Mouse (Mus musculus) limb, embryonic 12.5 days (tissue): ENCODE results near the gene Nr1h3. TPM values are rescaled to one million over a fixed set of nuclear protein-coding genes. Genes with fewer than 3 reads are reported as not detected.
"Not testable (repeated sequence)": the region's sequence is repeated elsewhere in the genome, so short reads cannot be mapped to it uniquely, and the experiment has no call there.

ENCODE experiments used
- ATAC-seq: fragments of 200-750 bp; cut with Nextera tagmentation; 2 replicates; pipeline ENCODE4 v1.8.0; 2017; ENCODE audit warnings: low read depth, moderate TSS enrichment; ENCODE audit not compliant: insufficient number of reproducible peaks, insufficient read depth, low FRiP score, low TSS enrichment
- H3K27ac ChIP-seq: fragments of 300-500 bp; sonication (generic); 2 replicates; pipeline ENCODE4 v1.5.1; 2016; ENCODE audit warnings: mild to moderate bottlenecking, moderate library complexity
- H3K27me3 ChIP-seq: fragments of 300-500 bp; sonication (generic); 2 replicates; pipeline ENCODE4 v1.6.1; 2016; ENCODE audit warnings: mild to moderate bottlenecking, moderate library complexity
- H3K36me3 ChIP-seq: fragments of 300-500 bp; sonication (generic); 2 replicates; pipeline ENCODE4 v1.6.1; 2016; ENCODE audit warnings: mild to moderate bottlenecking, moderate library complexity
- H3K4me1 ChIP-seq: fragments of 300-500 bp; sonication (generic); replicated peaks from 2 replicates; pipeline ENCODE4 v1.6.1; 2016
- H3K4me2 ChIP-seq: fragments of 300-500 bp; sonication (generic); 2 replicates; pipeline ENCODE4 v1.6.1; 2016; ENCODE audit warnings: mild to moderate bottlenecking, moderate library complexity
- H3K4me3 ChIP-seq: fragments of 300-500 bp; sonication (generic); replicated peaks from 2 replicates; pipeline ENCODE4 v1.5.1; 2016; ENCODE audit warnings: mild to moderate bottlenecking
- H3K9ac ChIP-seq: fragments of 300-500 bp; sonication (generic); replicated peaks from 2 replicates; pipeline ENCODE4 v1.6.1; 2016; ENCODE audit warnings: mild to moderate bottlenecking, moderate library complexity
- H3K9me3 ChIP-seq: fragments of 300-500 bp; sonication (generic); 2 replicates; pipeline ENCODE4 v1.6.1; 2016; ENCODE audit warnings: mild to moderate bottlenecking, moderate library complexity
- WGBS: fragments of 180-500 bp; shearing (Covaris S2); methylation state at CpG from one replicate; pipeline ENCODE4 v1.1.7; 2016; 5-methylcytosine and 5-hydroxymethylcytosine counted together
- polyA plus RNA-seq: library from polyadenylated mRNA; unstranded; fragments of >200 nt; fragmentation: Nextera tagmentation; extraction: Ambion mirVana; gene quantifications from 2 replicates; pipeline ENCODE4 v1.2.1, GENCODE M21; 2016

Gene Nr1h3
- polyA plus RNA-seq: 1.9 and 2.0 TPM in 2 replicates

DNA sequence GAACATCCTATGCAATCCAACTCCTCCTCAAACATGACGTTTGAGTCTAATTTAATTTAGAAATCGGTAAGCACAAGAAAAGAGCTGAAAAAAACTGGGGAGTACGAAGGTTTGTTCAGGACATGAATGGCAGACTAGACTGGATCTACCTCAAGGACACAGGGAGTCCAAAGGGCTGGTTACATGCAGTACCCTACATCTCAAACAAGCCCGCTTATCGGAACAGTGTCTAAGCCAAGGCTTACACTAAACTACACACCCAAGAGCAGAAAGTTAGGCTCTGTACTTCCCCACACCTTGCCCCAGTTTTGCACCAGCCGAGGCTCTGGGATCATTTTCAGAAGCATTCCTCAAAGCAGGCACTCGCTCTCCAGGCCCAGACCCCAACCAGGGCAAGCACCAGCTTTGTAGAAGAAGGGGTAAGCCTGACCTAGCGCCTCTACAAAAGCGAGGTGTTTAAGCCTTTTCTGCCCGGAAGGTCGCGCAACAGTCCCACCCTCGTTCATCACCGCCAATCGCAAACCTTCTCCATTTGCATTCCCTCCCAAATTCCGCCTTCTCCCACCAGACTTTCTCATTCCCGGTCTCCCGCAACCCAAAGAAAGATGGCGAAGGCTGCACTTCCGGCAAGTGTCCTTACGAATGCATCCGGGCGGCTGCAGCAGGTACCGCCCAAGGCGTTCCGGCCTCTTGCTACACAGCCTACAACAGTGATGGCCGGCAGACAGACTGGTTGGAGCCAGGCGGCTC, at the start of gene Nr1h3, which contains the start of gene Acp2:
TSS of gene Nr1h3 (minus strand) at position 613 of the 750 bp plus-strand sequence.
TSS of gene Acp2 (plus strand) at position 664 of the 750 bp plus-strand sequence.
- H3K36me3 ChIP-seq: peaks cover 27% of the 10 kb centered on the region
- peak within 1 kb of the TSS; percentile 78 for H3K4me3 ChIP-seq
- H3K4me2 ChIP-seq: peak within 1 kb of the TSS; percentile 76
- H3K9me3 ChIP-seq: no peaks in the 10 kb centered on the region
- 4% methylated on average over 28 of the region's 28 CpGs for WGBS
- 0 out of 2 replicates have a peak, but pooled peaks cover 3% of the 10 kb centered on the region for H3K27me3 ChIP-seq
- H3K27ac ChIP-seq: peak within 1 kb of the TSS; percentile 95
- H3K4me1 ChIP-seq: peaks cover 17% of the 10 kb centered on the region
- peak; percentile 97 for ATAC-seq
- peak within 1 kb of the TSS; percentile 87 for H3K9ac ChIP-seq

DNA sequence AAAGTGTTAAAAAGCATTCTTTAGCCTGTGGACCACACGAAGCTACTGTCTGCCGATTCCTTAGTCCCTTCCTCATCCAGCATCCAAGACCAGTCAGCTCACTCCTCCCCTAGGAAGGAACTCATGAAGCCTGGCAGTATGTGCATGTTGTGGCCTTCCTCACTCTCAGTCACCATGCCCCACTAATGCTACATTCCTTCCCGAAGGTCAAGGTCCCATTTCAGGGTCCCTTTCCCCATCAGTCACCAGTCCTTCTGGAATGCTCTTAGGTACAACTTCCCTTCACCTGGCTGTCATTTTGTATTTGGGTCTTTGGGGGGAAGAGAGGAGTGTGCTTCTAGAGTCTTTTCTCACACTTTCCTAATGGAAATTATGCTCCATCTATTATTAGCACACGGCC, 49.4 kb upstream of the Nr1h3 start:
- no peak overlapping the region for H3K4me3 ChIP-seq
- H3K4me2 ChIP-seq: no peak overlapping the region
- peaks cover 21% of the 10 kb centered on the region for H3K4me1 ChIP-seq
- H3K9me3 ChIP-seq: no peaks in the 10 kb centered on the region
- no peak overlapping the region for H3K27ac ChIP-seq
- ATAC-seq: no peak
- no peaks in the 10 kb centered on the region for H3K36me3 ChIP-seq
- WGBS: 76% methylated on average over 4 of the region's 4 CpGs
- no peak overlapping the region for H3K9ac ChIP-seq
- peaks cover 24% of the 10 kb centered on the region for H3K27me3 ChIP-seq

DNA sequence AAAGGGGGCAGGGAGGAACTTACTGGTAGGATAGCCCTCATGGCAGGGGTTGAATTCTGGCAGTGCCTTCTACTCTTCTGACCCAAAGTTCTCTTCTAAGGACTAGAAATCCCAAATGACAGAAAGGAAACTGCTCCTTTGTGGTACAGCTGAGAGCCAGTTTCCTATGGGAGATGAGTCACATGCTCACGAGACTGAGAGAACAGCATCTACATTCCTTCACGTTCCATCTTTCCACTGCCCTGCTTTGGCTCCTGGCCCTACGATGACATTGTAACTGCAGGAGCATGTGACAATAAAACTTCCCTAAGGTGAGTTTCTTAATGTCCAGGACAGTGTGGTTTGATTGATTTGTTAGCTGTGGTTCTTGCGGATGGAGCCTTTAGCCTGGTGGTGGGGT, 45.7 kb upstream of the Nr1h3 start:
- no peak overlapping the region for H3K4me3 ChIP-seq
- no peak for ATAC-seq
- 91% methylated on average over 4 of the region's 4 CpGs for WGBS
- H3K9ac ChIP-seq: no peak overlapping the region
- H3K36me3 ChIP-seq: no peaks in the 10 kb centered on the region
- no peaks in the 10 kb centered on the region for H3K27me3 ChIP-seq
- no peaks in the 10 kb centered on the region for H3K4me1 ChIP-seq
- no peak overlapping the region for H3K4me2 ChIP-seq
- no peak overlapping the region for H3K27ac ChIP-seq
- H3K9me3 ChIP-seq: no peaks in the 10 kb centered on the region

DNA sequence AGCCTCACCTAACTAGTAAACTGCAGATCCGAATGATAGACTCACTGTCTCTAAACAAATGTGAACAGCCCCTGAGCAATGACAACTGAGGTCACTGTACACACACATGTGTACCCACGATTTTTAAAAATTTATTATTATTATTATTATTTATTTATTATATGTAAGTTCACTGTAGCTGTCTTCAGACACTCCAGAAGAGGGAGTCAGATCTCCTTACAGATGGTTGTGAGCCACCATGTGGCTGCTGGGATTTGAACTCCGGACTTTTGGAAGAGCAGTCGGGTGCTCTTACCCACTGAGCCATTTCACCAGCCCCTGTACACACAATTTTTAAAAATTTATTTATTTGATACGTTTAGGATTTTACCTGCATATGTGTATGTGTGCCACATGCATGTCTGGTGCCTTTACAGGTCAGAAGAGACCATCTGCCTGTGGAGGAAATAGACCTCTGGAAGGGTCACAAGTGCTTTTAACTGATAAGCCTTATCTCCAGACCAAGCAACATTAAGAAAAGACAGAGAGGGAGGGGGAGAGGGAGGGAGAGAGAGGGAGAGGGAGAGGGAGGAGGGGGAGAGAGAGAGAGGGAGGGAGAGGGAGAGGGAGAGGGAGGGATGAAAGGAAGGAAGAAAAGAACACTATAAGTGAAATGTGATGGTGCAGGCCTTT, 42.1 kb upstream of the Nr1h3 start:
- H3K4me1 ChIP-seq: no peaks in the 10 kb centered on the region
- H3K27ac ChIP-seq: no peak overlapping the region
- WGBS: 77% methylated on average over 5 of the region's 5 CpGs
- no peak overlapping the region for H3K9ac ChIP-seq
- no peak overlapping the region for H3K4me2 ChIP-seq
- ATAC-seq: no peak
- H3K4me3 ChIP-seq: no peak overlapping the region
- H3K27me3 ChIP-seq: no peaks in the 10 kb centered on the region
- no peaks in the 10 kb centered on the region for H3K9me3 ChIP-seq
- no peaks in the 10 kb centered on the region for H3K36me3 ChIP-seq

DNA sequence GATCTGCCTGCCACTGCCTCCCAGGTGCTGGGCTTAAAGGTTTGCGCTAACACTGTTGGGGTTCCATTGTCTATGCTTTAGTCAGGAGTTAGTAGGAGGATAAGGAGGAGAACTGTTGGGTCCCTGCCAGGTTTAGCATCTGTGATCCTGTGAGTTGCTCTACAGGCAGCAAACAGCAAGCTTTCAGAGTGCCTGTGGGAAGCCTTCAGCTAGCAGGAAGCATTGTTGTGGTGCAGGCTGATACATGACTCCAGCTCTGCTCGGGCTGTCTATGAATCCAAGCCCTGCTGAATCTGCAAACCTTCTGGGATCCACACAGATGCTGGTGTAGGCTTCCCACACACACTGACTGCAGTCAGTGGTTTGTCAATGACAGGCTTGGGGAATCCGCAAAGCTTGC, 40.8 kb upstream of the Nr1h3 start:
- Histone ChIP-seq H3K36me3 (no peaks in the 10 kb centered on the region), H3K4me2 (no peak overlapping the region), H3K9ac (no peak overlapping the region), H3K27ac (no peak overlapping the region), H3K9me3 (no peaks in the 10 kb centered on the region), H3K27me3 (no peaks in the 10 kb centered on the region), H3K4me3 (no peak overlapping the region), H3K4me1 (no peaks in the 10 kb centered on the region)
- 61% methylated on average over 3 of the region's 3 CpGs for WGBS
- ATAC-seq: no peak

DNA sequence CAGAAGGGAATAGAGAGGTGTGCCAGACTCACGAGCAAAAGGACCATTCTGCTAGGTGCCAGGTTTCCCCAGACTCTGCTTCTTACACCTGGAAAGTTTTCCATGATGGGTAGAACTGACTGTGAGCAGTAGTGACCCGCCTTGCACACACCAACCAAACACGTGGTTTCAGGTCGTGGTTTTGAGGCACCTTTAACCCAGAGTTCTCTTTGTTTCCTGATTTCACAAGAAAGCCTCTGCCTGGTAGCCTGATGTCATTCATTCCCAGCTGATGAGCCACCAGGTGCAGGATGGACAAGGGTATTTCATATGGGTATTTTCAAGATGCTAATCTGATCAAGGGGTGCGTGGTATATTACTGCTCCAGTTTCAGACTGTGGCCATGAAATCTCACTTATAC, 39.9 kb upstream of the Nr1h3 start:
- Histone ChIP-seq H3K27ac (no peak overlapping the region), H3K27me3 (no peaks in the 10 kb centered on the region), H3K4me1 (no peaks in the 10 kb centered on the region), H3K9me3 (no peaks in the 10 kb centered on the region), H3K36me3 (no peaks in the 10 kb centered on the region), H3K4me3 (no peak overlapping the region), H3K9ac (no peak overlapping the region), H3K4me2 (no peak overlapping the region)
- WGBS: 64% methylated on average over 5 of the region's 5 CpGs
- ATAC-seq: no peak

DNA sequence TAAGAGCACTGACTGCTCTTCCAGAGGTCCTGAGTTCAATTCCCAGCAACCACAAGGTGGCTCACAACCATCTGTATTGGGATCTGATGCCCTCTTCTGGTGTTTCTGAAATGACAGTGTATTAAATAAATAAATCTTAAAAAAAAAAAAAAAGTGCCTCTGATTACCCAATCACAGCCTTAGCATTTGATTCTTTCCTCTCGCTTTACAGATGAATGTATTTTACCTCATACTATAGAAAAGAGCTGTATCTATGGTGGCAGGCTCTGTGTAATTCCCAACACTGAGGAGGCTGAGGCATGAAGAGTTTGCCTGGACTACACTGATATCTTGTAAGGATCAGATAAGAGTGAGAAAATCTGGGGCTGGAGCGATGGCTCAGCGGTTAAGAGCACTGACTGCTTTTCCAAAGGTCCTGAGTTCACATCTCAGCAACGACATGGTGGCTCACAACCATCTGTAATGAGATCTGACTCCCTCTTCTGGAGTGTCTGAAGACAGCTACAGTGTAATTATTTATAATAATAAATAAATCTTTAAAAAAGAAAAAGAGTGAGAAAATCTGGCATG, 35.0 kb upstream of the Nr1h3 start:
- not testable (repeated sequence) for H3K4me1 ChIP-seq, H3K36me3 ChIP-seq, H3K27me3 ChIP-seq, ATAC-seq, H3K9me3 ChIP-seq
- 21% methylated on average over 4 of the region's 4 CpGs for WGBS
- Histone ChIP-seq H3K4me2 (peak overlapping the region; percentile 78), H3K27ac (peak overlapping the region; percentile 93), H3K9ac (peak overlapping the region; percentile 55; the same call in 1 of the 2 replicates), H3K4me3 (peak overlapping the region; percentile 60)

DNA sequence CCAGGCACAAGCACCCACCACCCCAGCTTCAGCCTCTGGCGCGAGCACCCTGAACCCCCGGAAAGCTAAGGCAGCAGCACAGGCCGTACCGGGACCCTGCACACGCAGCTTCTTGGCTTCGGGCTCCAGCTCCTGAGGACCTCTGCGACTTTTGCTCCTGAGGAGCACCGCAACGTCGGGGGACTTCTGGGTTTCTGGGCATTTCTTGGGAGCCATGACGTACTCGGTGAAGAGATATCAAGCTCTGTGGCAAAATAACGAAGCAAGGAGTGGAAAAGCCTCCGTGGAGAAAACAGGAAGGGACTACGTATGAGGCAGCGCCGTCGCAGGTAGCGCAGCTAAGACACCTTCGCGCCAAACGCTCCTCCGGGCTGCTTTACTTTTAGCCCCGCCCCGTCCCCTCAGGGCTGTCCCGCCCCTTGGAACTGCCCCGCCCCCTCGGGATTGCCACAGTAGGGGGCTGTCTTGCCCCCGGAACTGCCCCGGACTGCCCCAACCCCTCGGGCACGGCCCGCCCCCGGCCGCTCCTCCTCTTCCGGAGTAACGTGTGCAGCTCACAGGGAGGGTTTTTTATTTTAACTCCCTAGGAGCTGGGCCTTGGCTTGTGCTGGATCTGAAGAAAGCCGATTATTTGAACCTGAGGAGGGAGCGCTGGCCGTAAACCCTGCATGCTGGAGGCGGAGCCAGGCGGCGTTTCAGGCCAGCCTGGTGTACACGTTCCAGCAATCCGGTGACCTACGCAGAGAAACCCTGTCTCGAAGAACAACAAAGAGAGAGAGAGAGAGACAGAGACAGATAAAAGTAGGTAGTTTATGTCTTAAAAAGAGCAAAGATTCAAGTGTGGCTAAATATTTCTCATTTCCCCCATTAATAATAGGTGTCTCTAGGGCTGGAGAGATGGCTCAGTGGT, 34.2 kb upstream of the Nr1h3 start, which contains the start of gene Ddb2:
TSS of gene Ddb2 (minus strand) at position 382 of the 910 bp plus-strand sequence.
- Histone ChIP-seq H3K9ac (peak within 1 kb of the TSS; percentile 75), H3K36me3 (peaks cover 11% of the 10 kb centered on the region; the same call in 1 of the 2 replicates), H3K4me3 (peak within 1 kb of the TSS; percentile 60), H3K27ac (peak within 1 kb of the TSS; percentile 93), H3K4me1 (no peaks in the 10 kb centered on the region), H3K4me2 (peak within 1 kb of the TSS; percentile 78), H3K27me3 (no peaks in the 10 kb centered on the region), H3K9me3 (no peaks in the 10 kb centered on the region)
- peak; percentile 99 for ATAC-seq
- under 1% methylated on average over 48 of the region's 48 CpGs for WGBS

DNA sequence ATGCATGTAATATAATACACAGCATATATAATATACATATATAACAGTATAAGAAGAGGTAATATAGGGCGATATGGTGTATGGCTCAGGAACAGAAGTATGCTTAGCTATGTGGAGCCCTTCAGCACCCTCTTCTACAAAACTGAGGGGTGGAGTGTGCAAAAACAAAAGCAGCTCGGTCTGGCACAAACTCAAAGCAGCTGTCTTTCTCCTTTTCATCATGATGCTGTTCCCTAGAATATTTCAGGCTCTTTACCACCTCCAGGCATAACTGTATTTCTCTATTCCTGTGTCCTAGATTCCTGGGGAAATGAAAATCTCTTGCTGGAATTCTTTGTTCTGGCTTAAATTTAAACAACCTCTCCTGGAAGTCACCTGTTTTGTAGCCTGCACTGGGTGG, 27.1 kb upstream of the Nr1h3 start:
- no peak overlapping the region for H3K4me2 ChIP-seq
- H3K4me3 ChIP-seq: no peak overlapping the region
- H3K4me1 ChIP-seq: no peaks in the 10 kb centered on the region
- H3K9ac ChIP-seq: no peak overlapping the region
- no peak overlapping the region for H3K27ac ChIP-seq
- no peaks in the 10 kb centered on the region for H3K9me3 ChIP-seq
- no peak for ATAC-seq
- H3K36me3 ChIP-seq: peaks cover 11% of the 10 kb centered on the region; the same call in 1 of the 2 replicates
- no peaks in the 10 kb centered on the region for H3K27me3 ChIP-seq
- 63% methylated on average over 2 of the region's 2 CpGs for WGBS

DNA sequence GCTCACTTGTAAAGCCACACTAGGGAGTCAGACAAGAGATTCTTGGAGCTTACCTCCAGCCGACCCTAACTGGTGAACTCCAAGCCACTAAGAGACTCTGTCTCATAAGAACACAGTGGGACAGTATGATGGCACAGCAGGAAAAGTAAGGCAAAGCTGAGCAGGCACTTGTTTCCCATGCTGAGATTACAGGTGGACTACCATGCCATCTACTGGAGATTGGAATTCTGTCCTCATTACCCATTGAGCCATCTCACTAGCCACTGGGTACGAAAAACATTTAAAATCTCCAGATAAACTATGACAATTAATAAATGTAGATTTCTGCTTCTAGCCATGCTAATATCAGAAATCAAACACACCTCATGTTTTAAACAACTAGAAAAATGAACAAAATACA, 21.0 kb upstream of the Nr1h3 start:
- H3K4me1 ChIP-seq: no peaks in the 10 kb centered on the region
- no peaks in the 10 kb centered on the region for H3K9me3 ChIP-seq
- no peak overlapping the region for H3K4me2 ChIP-seq
- H3K27me3 ChIP-seq: no peaks in the 10 kb centered on the region
- ATAC-seq: no peak
- H3K36me3 ChIP-seq: peaks cover 2% of the 10 kb centered on the region; the same call in 1 of the 2 replicates
- H3K27ac ChIP-seq: no peak overlapping the region
- H3K4me3 ChIP-seq: no peak overlapping the region
- WGBS: 84% methylated on average over 2 of the region's 2 CpGs
- H3K9ac ChIP-seq: no peak overlapping the region
